Mouse (Mus musculus) heart, embryonic 16.5 days (tissue): ENCODE measurements around the gene Rnf115. TPM values are rescaled to one million over a fixed set of nuclear protein-coding genes. Genes with fewer than 3 reads are reported as not detected.

Source experiments
- ATAC-seq: fragments of 200-750 bp; cut with Nextera tagmentation; replicated peaks from 2 replicates; pipeline ENCODE4 v1.8.0; 2017; ENCODE audit warnings: moderate number of reproducible peaks; ENCODE audit not compliant: insufficient read depth, low FRiP score; ENCODE audit errors: extremely low read depth
- H3K27ac ChIP-seq: fragments of 300-500 bp; sonication (generic); 2 replicates; pipeline ENCODE4 v1.5.1; 2014; ENCODE audit warnings: mild to moderate bottlenecking, low read length, control low read depth, moderate library complexity
- H3K27me3 ChIP-seq: fragments of 300-500 bp; sonication (generic); 2 replicates; pipeline ENCODE4 v1.6.1; 2014; ENCODE audit warnings: low read length, mixed read lengths; ENCODE audit not compliant: control insufficient read depth, insufficient read depth
- H3K36me3 ChIP-seq: fragments of 300-500 bp; sonication (generic); 2 replicates; pipeline ENCODE4 v1.6.1; 2014; ENCODE audit not compliant: control insufficient read depth, insufficient read depth
- H3K4me1 ChIP-seq: fragments of 300-500 bp; sonication (generic); 2 replicates; pipeline ENCODE4 v1.6.1; 2014; ENCODE audit warnings: low read length, mixed read lengths; ENCODE audit not compliant: control insufficient read depth, insufficient read depth
- H3K4me2 ChIP-seq: fragments of 300-500 bp; sonication (generic); 2 replicates; pipeline ENCODE4 v1.6.1; 2014; ENCODE audit warnings: low read depth, mild to moderate bottlenecking, control low read depth, low read length
- H3K4me3 ChIP-seq: fragments of 300-500 bp; sonication (generic); 2 replicates; pipeline ENCODE4 v1.5.1; 2014; ENCODE audit warnings: mild to moderate bottlenecking, control low read depth, low read length
- H3K9ac ChIP-seq: fragments of 300-500 bp; sonication (generic); 2 replicates; pipeline ENCODE4 v1.6.1; 2014; ENCODE audit warnings: low read length, control low read depth
- H3K9me3 ChIP-seq: fragments of 300-500 bp; sonication (generic); replicated peaks from 2 replicates; pipeline ENCODE4 v1.6.1; 2016; ENCODE audit warnings: low read length; ENCODE audit not compliant: control insufficient read depth
- WGBS: fragments of 180-500 bp; shearing (Covaris S2); extraction: QIAGEN DNeasy Blood & Tissue Kit; methylation state at CpG from one replicate; pipeline ENCODE4 v1.1.7; 2014; 5-methylcytosine and 5-hydroxymethylcytosine counted together
- polyA plus RNA-seq: library from polyadenylated mRNA; unstranded; fragments of >200 nt; fragmentation: Nextera tagmentation; extraction: Ambion mirVana; gene quantifications from 2 replicates; pipeline ENCODE4 v1.2.1, GENCODE M21; 2015

The Rnf115 gene
- polyA plus RNA-seq, 1 experiment from 2014 or later: 39.7 TPM

GRCm38 (mm10) chr3:96813106-96813505, 85.6 kb downstream of the Rnf115 start:
- ATAC-seq: peak; percentile 85

DNA sequence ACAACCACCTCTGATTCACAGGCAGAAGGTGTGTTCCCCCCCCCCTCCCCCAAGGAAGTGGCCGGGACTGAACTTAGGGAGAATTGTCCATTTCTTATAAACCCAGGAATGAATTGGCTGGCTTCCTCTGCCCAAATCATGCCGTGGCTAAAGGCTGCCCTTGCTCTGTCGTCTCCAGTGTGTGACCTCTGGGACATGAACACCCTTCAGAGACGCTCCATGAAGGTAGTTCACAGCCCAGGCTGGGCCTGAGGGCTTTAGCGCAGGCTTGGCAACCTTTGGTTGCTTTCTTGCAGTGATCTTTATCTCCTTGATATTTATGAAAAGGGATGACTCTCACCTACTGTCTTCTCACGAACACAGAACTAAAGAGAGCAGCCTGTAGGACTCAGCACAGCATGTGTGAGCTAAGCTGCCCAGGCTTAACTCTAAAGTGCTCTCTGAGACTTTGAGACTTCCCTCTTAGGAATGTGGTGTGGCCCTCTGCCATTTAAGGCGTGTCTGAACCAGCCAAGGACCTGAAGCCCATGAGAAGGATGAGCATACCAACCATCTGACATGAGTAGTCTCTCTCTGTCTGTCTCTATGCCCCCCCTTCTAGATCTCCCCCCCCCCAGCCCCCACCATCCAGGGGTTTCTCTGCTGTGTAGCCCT, 86.3 kb downstream of the Rnf115 start:
- WGBS: 30% methylated on average over 7 of the region's 7 CpGs
- peak overlapping the region; percentile 60 for H3K4me2 ChIP-seq
- no peaks in the 10 kb centered on the region for H3K36me3 ChIP-seq
- H3K27ac ChIP-seq: no peak overlapping the region
- peak overlapping the region; percentile 26 for H3K4me3 ChIP-seq
- H3K27me3 ChIP-seq: no peaks in the 10 kb centered on the region
- peak overlapping the region; percentile 11; the same call in 1 of the 2 replicates for H3K9ac ChIP-seq
- H3K9me3 ChIP-seq: 0 out of 2 replicates have a peak, but pooled peaks cover 3% of the 10 kb centered on the region
- ATAC-seq: no peak; the same call in 1 of the 2 replicates
- peaks cover 8% of the 10 kb centered on the region for H3K4me1 ChIP-seq

More at GRCm38 (mm10) chr3:96813106-96813505, 85.6 kb downstream of the Rnf115 start:
- Histone ChIP-seq H3K4me3 (peak overlapping the region; percentile 30), H3K9me3 (0 out of 2 replicates have a peak, but pooled peaks cover 3% of the 10 kb centered on the region), H3K9ac (no peak overlapping the region), H3K4me1 (peaks cover 11% of the 10 kb centered on the region), H3K27me3 (no peaks in the 10 kb centered on the region), H3K4me2 (peak overlapping the region; percentile 60), H3K36me3 (no peaks in the 10 kb centered on the region), H3K27ac (no peak overlapping the region)
- 3% methylated on average over 9 of the region's 9 CpGs for WGBS

GRCm38 (mm10) chr3:96814342-96814741, 86.9 kb downstream of the Rnf115 start:
- 0 out of 2 replicates have a peak, but pooled peaks cover 3% of the 10 kb centered on the region for H3K9me3 ChIP-seq
- no peaks in the 10 kb centered on the region for H3K27me3 ChIP-seq
- no peak overlapping the region for H3K27ac ChIP-seq
- H3K4me2 ChIP-seq: no peak overlapping the region
- 53% methylated on average over 6 of the region's 6 CpGs for WGBS
- peak; percentile 31; the same call in 1 of the 2 replicates for ATAC-seq
- H3K9ac ChIP-seq: no peak overlapping the region
- no peak overlapping the region for H3K4me3 ChIP-seq
- H3K36me3 ChIP-seq: no peaks in the 10 kb centered on the region
- peaks cover 8% of the 10 kb centered on the region for H3K4me1 ChIP-seq

DNA sequence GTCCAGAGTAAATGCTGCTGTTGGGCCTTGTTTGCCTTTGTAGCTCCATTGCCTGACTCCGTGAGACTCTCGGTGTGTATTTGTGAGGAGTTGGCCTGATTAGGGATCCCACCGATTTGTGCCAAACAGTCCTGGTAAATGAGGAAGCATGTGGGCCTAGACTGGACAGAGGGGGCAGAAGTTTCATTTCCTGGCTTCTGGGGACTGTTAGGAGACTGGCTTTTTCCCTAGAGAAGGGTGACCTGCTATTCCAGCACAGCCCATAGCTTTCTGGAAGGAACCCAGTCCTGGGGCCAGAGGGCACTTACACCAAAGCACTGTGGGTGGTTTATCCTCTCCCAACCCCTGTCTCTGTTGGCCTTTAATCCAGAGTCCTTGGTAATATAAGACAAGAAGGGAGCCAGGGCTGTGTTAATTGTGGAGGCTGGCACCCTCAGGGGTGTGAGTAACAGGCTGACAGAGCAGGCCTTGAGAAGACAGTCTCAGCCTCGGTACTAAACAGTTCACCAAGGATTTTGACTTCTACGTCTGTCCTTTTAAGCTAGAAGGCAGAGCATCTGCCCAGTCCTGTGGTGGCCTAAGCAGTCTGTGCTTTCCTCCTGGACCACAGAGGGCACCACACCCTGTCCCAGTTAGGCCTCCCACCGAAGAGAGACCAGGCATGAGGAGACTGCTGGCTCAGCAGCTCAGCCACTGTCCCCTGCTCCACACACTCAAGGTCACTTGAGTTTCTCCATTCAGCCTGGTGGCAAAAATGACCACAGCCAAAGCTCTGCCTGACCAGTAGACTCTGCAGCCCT, 92.9 kb downstream of the Rnf115 start:
- 69% methylated on average over 6 of the region's 6 CpGs for WGBS
- H3K4me2 ChIP-seq: no peak overlapping the region
- H3K36me3 ChIP-seq: no peaks in the 10 kb centered on the region
- H3K4me1 ChIP-seq: no peaks in the 10 kb centered on the region
- 0 out of 2 replicates have a peak, but pooled peaks cover 3% of the 10 kb centered on the region for H3K9me3 ChIP-seq
- H3K27me3 ChIP-seq: no peaks in the 10 kb centered on the region
- ATAC-seq: no peak
- no peak overlapping the region for H3K27ac ChIP-seq
- H3K9ac ChIP-seq: no peak overlapping the region
- H3K4me3 ChIP-seq: no peak overlapping the region

GRCm38 (mm10) chr3:96821581-96821980, 94.1 kb downstream of the Rnf115 start:
- Histone ChIP-seq H3K36me3 (no peaks in the 10 kb centered on the region), H3K27ac (no peak overlapping the region), H3K9ac (no peak overlapping the region), H3K9me3 (0 out of 2 replicates have a peak, but pooled peaks cover 3% of the 10 kb centered on the region), H3K4me3 (no peak overlapping the region), H3K4me1 (no peaks in the 10 kb centered on the region), H3K4me2 (no peak overlapping the region), H3K27me3 (no peaks in the 10 kb centered on the region)
- WGBS: 88% methylated on average over 4 of the region's 4 CpGs
- no peak for ATAC-seq

DNA sequence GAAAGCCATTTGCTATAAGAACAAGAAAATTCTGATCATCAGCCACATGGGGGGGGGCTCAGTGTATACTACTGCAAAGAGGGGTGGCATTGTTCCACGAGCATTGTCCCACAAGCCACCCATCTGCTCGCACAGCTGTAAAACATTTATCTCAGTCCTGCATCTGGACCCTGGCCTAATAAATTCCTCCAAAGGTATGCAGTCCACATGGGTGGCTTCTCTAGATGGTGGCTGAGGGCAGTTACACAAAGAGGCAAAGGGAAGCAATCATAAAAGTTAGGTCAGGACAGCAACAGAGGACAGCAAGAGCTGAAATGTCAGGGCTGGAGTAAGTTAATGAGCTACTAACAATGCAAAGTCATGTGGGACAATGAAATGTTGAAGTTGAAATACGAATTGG, 96.2 kb downstream of the Rnf115 start:
- no peaks in the 10 kb centered on the region for H3K36me3 ChIP-seq
- H3K9ac ChIP-seq: no peak overlapping the region
- no peaks in the 10 kb centered on the region for H3K27me3 ChIP-seq
- no peak overlapping the region for H3K4me3 ChIP-seq
- H3K9me3 ChIP-seq: no peaks in the 10 kb centered on the region
- no peak overlapping the region for H3K4me2 ChIP-seq
- no peak overlapping the region for H3K27ac ChIP-seq
- no peak for ATAC-seq
- H3K4me1 ChIP-seq: no peaks in the 10 kb centered on the region
- 61% methylated on average over 3 of the region's 3 CpGs for WGBS

DNA sequence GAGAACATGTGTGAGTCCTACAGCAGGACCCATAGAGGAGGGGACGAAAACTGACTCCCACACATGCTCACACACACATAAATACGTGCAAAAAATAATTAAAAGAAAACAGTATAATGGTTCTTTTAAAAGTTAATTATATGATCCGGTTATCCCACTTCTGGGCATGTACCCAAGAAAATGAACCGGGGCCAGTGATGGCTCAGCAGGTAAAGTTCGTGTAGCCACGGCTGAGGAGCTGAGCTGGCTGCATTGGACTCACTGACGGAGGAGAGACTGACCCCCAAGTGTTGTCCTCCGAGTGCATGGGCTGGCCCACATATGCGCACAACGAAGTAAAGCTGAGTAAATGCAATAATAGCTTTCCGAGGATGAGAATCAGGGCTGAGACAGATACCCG, 97.2 kb downstream of the Rnf115 start:
- H3K4me2 ChIP-seq: no peak overlapping the region
- 82% methylated on average over 12 of the region's 12 CpGs for WGBS
- H3K27ac ChIP-seq: no peak overlapping the region
- no peaks in the 10 kb centered on the region for H3K27me3 ChIP-seq
- H3K36me3 ChIP-seq: no peaks in the 10 kb centered on the region
- no peak overlapping the region for H3K4me3 ChIP-seq
- H3K4me1 ChIP-seq: no peaks in the 10 kb centered on the region
- H3K9me3 ChIP-seq: no peaks in the 10 kb centered on the region
- ATAC-seq: no peak
- no peak overlapping the region for H3K9ac ChIP-seq

GRCm38 (mm10) chr3:96825261-96825660, 97.8 kb downstream of the Rnf115 start:
- Histone ChIP-seq H3K9me3 (no peaks in the 10 kb centered on the region), H3K4me3 (no peak overlapping the region), H3K27me3 (no peaks in the 10 kb centered on the region), H3K9ac (no peak overlapping the region), H3K4me2 (no peak overlapping the region), H3K4me1 (no peaks in the 10 kb centered on the region), H3K27ac (no peak overlapping the region), H3K36me3 (no peaks in the 10 kb centered on the region)
- no peak for ATAC-seq
- WGBS: 49% methylated on average over 11 of the region's 11 CpGs

- no peaks in the 10 kb centered on the region for H3K9me3 ChIP-seq
- no peak overlapping the region for H3K9ac ChIP-seq
- no peak overlapping the region for H3K4me3 ChIP-seq
- no peak overlapping the region for H3K27ac ChIP-seq
- 0 out of 2 replicates have a peak, but pooled peaks cover 3% of the 10 kb centered on the region for H3K27me3 ChIP-seq
- 34% methylated on average over 15 of the region's 15 CpGs for WGBS
- no peaks in the 10 kb centered on the region for H3K36me3 ChIP-seq
- no peak for ATAC-seq
- H3K4me2 ChIP-seq: no peak overlapping the region
- no peaks in the 10 kb centered on the region for H3K4me1 ChIP-seq
Measured at GRCm38 (mm10) chr3:96828308-96828864, 100.9 kb downstream of the Rnf115 start.
